Mouse (Mus musculus): Measurements from ENCODE around the gene Capza3. TPM values are rescaled to one million over a fixed set of nuclear protein-coding genes. Genes with fewer than 3 reads are reported as not detected.

The Capza3 gene
- polyA plus RNA-seq, 1 experiment from 2014 or later, result not detected

- H3K4me3 ChIP-seq (ENCODE audit: low read depth, low read length), result no peak overlapping the region
- no peak for ATAC-seq (ENCODE audit: low FRiP score)
- H3K4me1 ChIP-seq (ENCODE audit: control insufficient read depth, insufficient read depth, low read length), result no peaks in the 10 kb centered on the region
- no peak overlapping the region for H3K27ac ChIP-seq (ENCODE audit: low read depth, low read length)
- H3K4me2 ChIP-seq, result no peak overlapping the region
- H3K36me3 ChIP-seq (ENCODE audit: control insufficient read depth, insufficient read depth, low read length), result no peaks in the 10 kb centered on the region
- DNase-seq (ENCODE audit: low spot score, missing footprints), result peak; percentile 19
- WGBS, result 85% methylated on average over 5 of the region's 5 CpGs
- no peak overlapping the region for H3K9ac ChIP-seq (ENCODE audit: low read length)
- H3K9me3 ChIP-seq (ENCODE audit: control insufficient read depth, low read length), result no peaks in the 10 kb centered on the region
- no peaks in the 10 kb centered on the region for H3K27me3 ChIP-seq (ENCODE audit: control insufficient read depth, insufficient read depth, low read length)
Measured at GRCm38 (mm10) chr6:140089855-140090254, 48.8 kb downstream of the Capza3 start.

Other genes with a start within 250 kb of the Capza3 start
- gene Plcz1, start 205 bp downstream of the Capza3 start, polyA plus RNA-seq (2014; fragmentation: Nextera tagmentation; extraction: Ambion mirVana), result not detected in 2 replicates